Mouse (Mus musculus) central nervous system, embryonic 18 days (tissue): ENCODE results near the gene Kcnmb4. TPM values are rescaled to one million over a fixed set of nuclear protein-coding genes. Genes with fewer than 3 reads are reported as not detected.

Source experiments
- polyA plus RNA-seq: library from polyadenylated mRNA; depleted of rRNA; stranded (reverse); fragments of >200 nt; gene quantifications from 2 replicates; pipeline ENCODE4 v1.2.3, GENCODE M21; 2012; rRNA removed

The Kcnmb4 gene
- polyA plus RNA-seq, result 56.5 and 59.1 TPM in 2 replicates

GRCm38 (mm10) chr10:116473759-116474549 is at the start of gene Kcnmb4:
TSS of gene Kcnmb4 (minus strand) at chr10:116473878.

Other genes with a start within 250 kb of the Kcnmb4 start
- gene Ptprb, start 198.4 kb downstream of the Kcnmb4 start, polyA plus RNA-seq, result 2.4 and 2.8 TPM in 2 replicates
- gene Cnot2, start 107.6 kb upstream of the Kcnmb4 start, polyA plus RNA-seq, result 92.0 and 93.2 TPM in 2 replicates